Mouse (Mus musculus): ENCODE measurements around the gene Cfl2. TPM values are rescaled to one million over a fixed set of nuclear protein-coding genes. Genes with fewer than 3 reads are reported as not detected.
A peak's percentile ranks its signal among the peaks of the same experiment; 100 is the strongest.
"Not testable (repeated sequence)": the region's sequence is repeated elsewhere in the genome, so short reads cannot be mapped to it uniquely, and the experiment has no call there.

Cfl2 gene
- 283 and 312 TPM in 2 replicates for polyA plus RNA-seq (2014; fragmentation: Nextera tagmentation; extraction: Ambion mirVana)

DNA sequence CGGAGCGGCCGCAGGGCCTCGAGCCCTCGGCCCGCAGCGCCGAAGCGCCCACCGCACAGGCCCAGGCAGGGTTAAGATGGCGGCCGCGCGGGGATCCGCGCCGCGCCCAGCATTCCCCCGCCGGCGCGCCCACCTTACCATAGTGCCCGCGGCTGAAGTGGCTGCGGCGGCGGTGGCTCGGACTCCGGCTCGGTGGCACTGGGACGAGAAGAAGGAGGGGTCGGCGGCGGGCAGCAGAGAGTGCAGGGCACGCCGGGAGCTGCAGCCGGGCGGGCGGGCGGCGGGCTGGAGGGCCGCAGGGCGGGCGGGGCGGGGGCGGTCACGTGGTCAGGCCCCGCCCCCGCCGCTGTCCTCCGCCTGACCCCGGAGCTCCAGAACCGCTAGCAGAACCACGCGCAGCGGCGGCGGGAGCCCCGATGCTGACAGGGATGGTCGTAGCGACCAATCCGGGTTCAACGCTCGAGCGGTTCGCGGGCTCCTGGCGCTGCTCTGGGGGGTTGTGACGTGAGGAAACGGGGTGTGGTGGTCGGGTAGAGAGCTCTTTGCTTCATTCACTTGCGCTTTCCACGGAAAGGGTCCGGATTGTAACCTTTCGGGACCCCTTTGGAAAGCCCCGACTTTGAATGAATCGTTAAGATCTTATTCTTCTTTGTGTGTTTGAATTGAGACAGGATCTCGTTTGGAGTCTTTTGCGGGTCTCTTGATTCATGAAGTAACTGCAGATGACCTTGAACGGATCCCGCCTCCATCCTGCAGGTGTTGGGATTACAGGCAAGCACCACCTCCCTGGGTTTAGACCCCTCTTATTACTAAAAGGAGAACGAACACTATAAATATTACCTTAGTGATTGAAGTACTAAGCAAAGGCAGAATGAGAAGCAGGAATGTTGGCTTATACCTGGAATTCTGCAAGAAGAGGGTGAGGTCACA, at the start of gene Cfl2:
Cfl2 (minus strand) TSS at position 272 of the 930 bp plus-strand sequence.
- DNase-seq = peak; percentile 89
- Histone ChIP-seq H3K27me3 (ENCODE audit: control insufficient read depth, insufficient read depth, low read length) (no peaks in the 10 kb centered on the region), H3K36me3 (ENCODE audit: control insufficient read depth, insufficient read depth, low read length) (peaks cover 14% of the 10 kb centered on the region), H3K4me1 (ENCODE audit: control insufficient read depth, insufficient read depth, low read length) (peaks cover 11% of the 10 kb centered on the region), H3K4me3 (replicated peaks; ENCODE audit: low read depth, low read length) (peak within 1 kb of the TSS; percentile 91), H3K9ac (replicated peaks; ENCODE audit: low read length) (peak within 1 kb of the TSS; percentile 98), H3K4me2 (ENCODE audit: low read length) (peak within 1 kb of the TSS; percentile 62), H3K9me3 (ENCODE audit: control insufficient read depth, low read length) (no peaks in the 10 kb centered on the region), H3K27ac (replicated peaks; ENCODE audit: low read depth, low read length) (peak within 1 kb of the TSS; percentile 98)
- WGBS = under 1% methylated on average over 82 of the region's 82 CpGs
- peak; percentile 92 for ATAC-seq (ENCODE audit: low FRiP score, low TSS enrichment)

DNA sequence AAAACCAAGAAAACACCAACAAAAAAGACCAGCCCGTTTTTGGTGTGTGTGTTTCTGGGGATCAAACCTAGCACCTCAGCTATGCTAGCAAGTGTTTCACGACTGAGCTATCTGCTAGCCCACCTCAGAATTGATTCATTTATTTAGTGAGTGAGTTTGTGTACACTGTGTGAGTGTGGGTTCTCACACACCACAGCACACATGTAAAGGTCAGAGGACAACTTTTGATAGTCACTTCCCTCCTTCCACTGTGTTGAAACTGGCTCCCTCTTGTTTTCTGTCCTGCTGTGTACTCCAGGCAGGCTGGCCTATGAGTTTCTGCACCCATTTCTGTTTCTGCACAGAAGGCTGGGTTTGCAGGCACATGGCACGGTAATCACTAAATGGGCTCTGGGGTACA, 47.7 kb upstream of the Cfl2 start:
- Histone ChIP-seq H3K4me1 (ENCODE audit: control insufficient read depth, insufficient read depth, low read length) (no peaks in the 10 kb centered on the region), H3K27me3 (ENCODE audit: control insufficient read depth, insufficient read depth, low read length) (no peaks in the 10 kb centered on the region), H3K4me3 (replicated peaks; ENCODE audit: low read depth, low read length) (no peak overlapping the region), H3K9ac (replicated peaks; ENCODE audit: low read length) (no peak overlapping the region), H3K27ac (replicated peaks; ENCODE audit: low read depth, low read length) (no peak overlapping the region), H3K9me3 (ENCODE audit: control insufficient read depth, low read length) (no peaks in the 10 kb centered on the region), H3K36me3 (ENCODE audit: control insufficient read depth, insufficient read depth, low read length) (peaks cover 39% of the 10 kb centered on the region), H3K4me2 (ENCODE audit: low read length) (no peak overlapping the region)
- 92% methylated on average over 3 of the region's 3 CpGs for WGBS
- ATAC-seq (ENCODE audit: low FRiP score, low TSS enrichment) (no peak), DNase-seq (no peak)

DNA sequence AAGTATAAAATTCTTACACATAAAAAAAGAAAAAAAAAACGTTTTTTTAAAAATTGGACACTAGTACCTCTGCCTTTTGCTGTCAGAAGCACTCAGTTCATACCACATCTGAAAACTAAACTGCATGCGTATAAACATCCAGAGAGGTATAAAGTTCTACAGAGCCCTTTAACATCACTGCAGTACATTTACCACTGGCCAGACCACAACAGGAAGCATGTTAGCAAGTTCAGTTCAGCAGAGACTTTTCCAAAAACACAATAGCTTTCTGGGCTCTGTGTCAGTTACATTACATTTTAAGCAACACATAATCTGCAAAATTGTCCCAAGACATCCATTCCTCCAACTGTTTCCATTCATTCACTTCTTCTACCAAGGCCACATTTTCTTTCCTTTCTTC, 29.9 kb upstream of the Cfl2 start:
- H3K4me2 ChIP-seq (ENCODE audit: low read length); H3K27me3 ChIP-seq (ENCODE audit: control insufficient read depth, insufficient read depth, low read length); H3K9me3 ChIP-seq (ENCODE audit: control insufficient read depth, low read length); H3K27ac ChIP-seq (replicated peaks; ENCODE audit: low read depth, low read length); ATAC-seq (ENCODE audit: low FRiP score, low TSS enrichment); H3K4me3 ChIP-seq (replicated peaks; ENCODE audit: low read depth, low read length); DNase-seq; H3K36me3 ChIP-seq (ENCODE audit: control insufficient read depth, insufficient read depth, low read length); H3K9ac ChIP-seq (replicated peaks; ENCODE audit: low read length); H3K4me1 ChIP-seq (ENCODE audit: control insufficient read depth, insufficient read depth, low read length): not testable (repeated sequence)
- WGBS = 34% methylated on average over 1 of the region's 2 CpGs

GRCm38 (mm10) chr12:54890426-54890825, 27.7 kb upstream of the Cfl2 start:
- H3K27ac ChIP-seq (replicated peaks; ENCODE audit: low read depth, low read length) = no peak overlapping the region
- 94% methylated on average over 2 of the region's 2 CpGs for WGBS
- H3K4me3 ChIP-seq (replicated peaks; ENCODE audit: low read depth, low read length) = no peak overlapping the region
- DNase-seq (no peak), ATAC-seq (ENCODE audit: low FRiP score, low TSS enrichment) (no peak)
- H3K9ac ChIP-seq (replicated peaks; ENCODE audit: low read length) = no peak overlapping the region
- H3K27me3 ChIP-seq (ENCODE audit: control insufficient read depth, insufficient read depth, low read length) = no peaks in the 10 kb centered on the region
- no peaks in the 10 kb centered on the region for H3K4me1 ChIP-seq (ENCODE audit: control insufficient read depth, insufficient read depth, low read length)
- H3K9me3 ChIP-seq (ENCODE audit: control insufficient read depth, low read length) = no peaks in the 10 kb centered on the region
- peaks cover 3% of the 10 kb centered on the region; the same call in 1 of the 2 replicates for H3K36me3 ChIP-seq (ENCODE audit: control insufficient read depth, insufficient read depth, low read length)
- no peak overlapping the region for H3K4me2 ChIP-seq (ENCODE audit: low read length)

- no peak overlapping the region for H3K4me3 ChIP-seq (replicated peaks; ENCODE audit: low read depth, low read length)
- H3K27ac ChIP-seq (replicated peaks; ENCODE audit: low read depth, low read length) = no peak overlapping the region
- 91% methylated on average over 4 of the region's 4 CpGs for WGBS
- ATAC-seq (ENCODE audit: low FRiP score, low TSS enrichment) (no peak), DNase-seq (no peak)
- H3K36me3 ChIP-seq (ENCODE audit: control insufficient read depth, insufficient read depth, low read length) = no peaks in the 10 kb centered on the region
- H3K4me1 ChIP-seq (ENCODE audit: control insufficient read depth, insufficient read depth, low read length) = no peaks in the 10 kb centered on the region
- no peak overlapping the region for H3K9ac ChIP-seq (replicated peaks; ENCODE audit: low read length)
- no peaks in the 10 kb centered on the region for H3K9me3 ChIP-seq (ENCODE audit: control insufficient read depth, low read length)
- no peak overlapping the region for H3K4me2 ChIP-seq (ENCODE audit: low read length)
- no peaks in the 10 kb centered on the region for H3K27me3 ChIP-seq (ENCODE audit: control insufficient read depth, insufficient read depth, low read length)
These were observed 25.0 kb upstream of the Cfl2 start for GRCm38 (mm10) chr12:54887580-54888127.

DNA sequence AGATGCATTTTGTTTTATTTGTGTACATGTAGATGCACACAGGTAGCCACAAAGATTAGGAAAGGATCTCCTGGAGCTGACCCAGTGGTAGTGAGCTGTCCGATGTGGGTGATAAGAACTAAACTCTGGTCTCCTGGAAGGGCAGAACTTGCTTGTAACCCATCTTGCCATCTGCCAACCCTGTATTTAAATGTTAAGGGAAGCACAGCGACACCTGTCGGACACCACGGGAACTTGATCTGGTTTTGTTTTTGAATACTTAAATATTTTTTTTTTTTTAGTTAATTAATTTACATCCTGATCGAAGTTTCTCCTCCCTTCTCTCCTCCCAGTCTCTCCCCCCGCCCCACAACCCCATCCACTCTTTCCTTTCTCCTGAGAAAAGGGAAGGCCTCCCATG, 17.0 kb upstream of the Cfl2 start:
- Histone ChIP-seq H3K4me1 (ENCODE audit: control insufficient read depth, insufficient read depth, low read length) (no peaks in the 10 kb centered on the region), H3K27me3 (ENCODE audit: control insufficient read depth, insufficient read depth, low read length) (no peaks in the 10 kb centered on the region), H3K4me3 (replicated peaks; ENCODE audit: low read depth, low read length) (no peak overlapping the region), H3K9ac (replicated peaks; ENCODE audit: low read length) (no peak overlapping the region), H3K27ac (replicated peaks; ENCODE audit: low read depth, low read length) (no peak overlapping the region), H3K4me2 (ENCODE audit: low read length) (no peak overlapping the region), H3K9me3 (ENCODE audit: control insufficient read depth, low read length) (no peaks in the 10 kb centered on the region), H3K36me3 (ENCODE audit: control insufficient read depth, insufficient read depth, low read length) (no peaks in the 10 kb centered on the region)
- ATAC-seq (ENCODE audit: low FRiP score, low TSS enrichment) = no peak
- peak; percentile 84 for DNase-seq
- 14% methylated on average over 6 of the region's 6 CpGs for WGBS

GRCm38 (mm10) chr12:54879211-54879610, 16.5 kb upstream of the Cfl2 start:
- WGBS = 78% methylated on average over 5 of the region's 5 CpGs
- H3K4me1 ChIP-seq (ENCODE audit: control insufficient read depth, insufficient read depth, low read length) = no peaks in the 10 kb centered on the region
- no peak overlapping the region for H3K9ac ChIP-seq (replicated peaks; ENCODE audit: low read length)
- H3K36me3 ChIP-seq (ENCODE audit: control insufficient read depth, insufficient read depth, low read length) = no peaks in the 10 kb centered on the region
- H3K4me2 ChIP-seq (ENCODE audit: low read length) = no peak overlapping the region
- DNase-seq (no peak), ATAC-seq (ENCODE audit: low FRiP score, low TSS enrichment) (no peak)
- H3K27ac ChIP-seq (replicated peaks; ENCODE audit: low read depth, low read length) = no peak overlapping the region
- no peaks in the 10 kb centered on the region for H3K27me3 ChIP-seq (ENCODE audit: control insufficient read depth, insufficient read depth, low read length)
- H3K9me3 ChIP-seq (ENCODE audit: control insufficient read depth, low read length) = no peaks in the 10 kb centered on the region
- no peak overlapping the region for H3K4me3 ChIP-seq (replicated peaks; ENCODE audit: low read depth, low read length)

DNA sequence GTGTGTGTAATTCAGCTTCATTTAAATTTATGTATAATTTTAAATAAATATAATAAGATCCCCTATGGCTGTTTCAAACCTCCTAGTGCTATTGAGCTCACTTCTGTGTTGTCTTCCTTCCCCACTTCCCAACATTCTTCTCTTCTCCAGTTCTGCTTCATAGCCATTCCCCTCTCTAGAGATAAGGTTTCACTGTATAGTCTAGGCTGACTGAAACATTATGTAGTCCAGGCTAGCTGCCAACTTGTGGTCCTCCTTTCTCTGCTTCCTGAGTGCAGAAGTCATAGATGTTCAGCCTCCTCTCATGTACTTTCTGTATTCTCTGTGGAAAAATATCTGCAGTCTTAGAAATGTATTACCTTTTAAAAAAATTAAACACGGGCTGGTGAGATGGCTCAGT, 15.2 kb upstream of the Cfl2 start:
- Histone ChIP-seq H3K27ac (replicated peaks; ENCODE audit: low read depth, low read length) (no peak overlapping the region), H3K36me3 (ENCODE audit: control insufficient read depth, insufficient read depth, low read length) (no peaks in the 10 kb centered on the region), H3K4me1 (ENCODE audit: control insufficient read depth, insufficient read depth, low read length) (no peaks in the 10 kb centered on the region), H3K4me2 (ENCODE audit: low read length) (no peak overlapping the region), H3K4me3 (replicated peaks; ENCODE audit: low read depth, low read length) (no peak overlapping the region), H3K9ac (replicated peaks; ENCODE audit: low read length) (no peak overlapping the region), H3K27me3 (ENCODE audit: control insufficient read depth, insufficient read depth, low read length) (no peaks in the 10 kb centered on the region), H3K9me3 (ENCODE audit: control insufficient read depth, low read length) (no peaks in the 10 kb centered on the region)
- ATAC-seq (ENCODE audit: low FRiP score, low TSS enrichment) (no peak), DNase-seq (no peak)
- 85% methylated on average over 1 of the region's 1 CpGs for WGBS

GRCm38 (mm10) chr12:54876879-54877278, 14.2 kb upstream of the Cfl2 start:
- whole genome bisulfite sequencing = 20% methylated on average over 5 of the region's 5 CpGs
- Histone ChIP-seq H3K4me1 (ENCODE audit: control insufficient read depth, insufficient read depth, low read length) (no peaks in the 10 kb centered on the region), H3K9ac (replicated peaks; ENCODE audit: low read length) (no peak overlapping the region), H3K9me3 (ENCODE audit: control insufficient read depth, low read length) (no peaks in the 10 kb centered on the region), H3K27me3 (ENCODE audit: control insufficient read depth, insufficient read depth, low read length) (no peaks in the 10 kb centered on the region), H3K4me2 (ENCODE audit: low read length) (no peak overlapping the region), H3K36me3 (ENCODE audit: control insufficient read depth, insufficient read depth, low read length) (no peaks in the 10 kb centered on the region), H3K4me3 (replicated peaks; ENCODE audit: low read depth, low read length) (no peak overlapping the region), H3K27ac (replicated peaks; ENCODE audit: low read depth, low read length) (no peak overlapping the region)
- no peak for DNase-seq
- no peak for ATAC-seq (ENCODE audit: low FRiP score, low TSS enrichment)
